Mouse (Mus musculus) mesoderm, embryonic 11.5 days (tissue): Measurements from ENCODE around the gene Olfr974.
"Not testable (repeated sequence)": the region's sequence is repeated elsewhere in the genome, so short reads cannot be mapped to it uniquely, and the experiment has no call there.

Experiments
- DNase-seq: peaks from one replicate; pipeline ENCODE4 v3.0.0-alpha.2; 2012; ENCODE audit warnings: low read depth, low spot score

The Olfr974 gene

DNA sequence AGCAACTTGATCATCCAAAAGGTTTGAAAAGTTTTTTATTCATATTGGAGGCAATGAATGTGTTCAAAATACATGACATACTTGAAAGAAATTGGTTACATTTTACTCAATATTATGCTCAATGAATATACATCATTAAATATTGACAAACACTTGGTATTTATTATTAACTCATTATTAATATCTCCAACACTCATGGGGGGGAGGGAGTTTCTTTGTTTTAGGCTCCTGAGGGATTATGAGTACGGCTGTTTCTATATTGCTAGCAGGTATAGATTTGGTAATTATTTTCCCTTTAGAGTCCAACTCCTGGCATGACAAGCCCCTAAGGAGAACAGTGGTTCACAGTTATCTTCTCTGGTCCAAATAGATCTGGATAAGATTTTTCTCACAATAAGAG lies at the start of gene Olfr974:
Gene Olfr974 (plus strand): TSS at position 301 of the 400 bp plus-strand sequence.
- DNase-seq: no peak

DNA sequence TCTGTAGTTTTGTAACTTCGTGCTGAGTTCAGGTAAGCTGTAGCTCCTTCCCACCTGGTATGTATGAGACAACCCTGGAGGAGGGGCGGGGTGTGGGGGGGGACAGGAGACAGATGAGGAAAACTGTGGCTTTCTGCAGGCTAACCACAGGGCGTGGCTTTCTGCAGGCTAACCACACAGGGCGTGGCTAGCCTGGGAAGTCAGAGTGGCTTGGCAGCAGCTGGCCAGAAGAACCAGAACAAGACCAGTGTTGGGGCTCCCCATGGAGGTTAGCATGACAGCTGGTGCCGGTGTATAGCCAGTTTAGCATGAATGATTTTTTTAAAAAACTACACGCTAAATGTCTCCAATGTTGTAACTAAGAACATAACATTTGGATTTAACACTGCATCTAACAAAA lies 32.2 kb upstream of the Olfr974 start:
- no peak for DNase-seq

DNA sequence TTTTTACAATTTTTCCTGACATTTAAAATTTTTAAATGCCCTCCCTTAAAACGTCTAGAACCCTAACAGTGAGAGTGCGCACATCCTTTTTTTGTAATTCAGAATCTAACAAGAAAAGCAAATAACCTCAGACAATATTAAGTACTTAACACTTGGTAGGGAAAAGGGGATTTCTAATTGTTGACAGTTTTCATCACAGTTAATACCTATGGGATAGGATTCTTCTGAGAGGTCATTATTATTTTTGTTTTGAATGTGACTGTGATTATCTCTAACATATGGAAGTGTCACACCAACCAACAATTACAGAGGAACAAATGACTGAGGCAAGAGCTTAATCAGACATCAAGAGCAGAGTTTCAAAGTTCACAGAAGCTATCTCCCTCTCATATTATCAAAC lies 30.3 kb upstream of the Olfr974 start, which contains the start of gene Olfr229:
Gene Olfr229 (plus strand): TSS at position 301 of the 400 bp plus-strand sequence.
- DNase-seq: no peak

DNA sequence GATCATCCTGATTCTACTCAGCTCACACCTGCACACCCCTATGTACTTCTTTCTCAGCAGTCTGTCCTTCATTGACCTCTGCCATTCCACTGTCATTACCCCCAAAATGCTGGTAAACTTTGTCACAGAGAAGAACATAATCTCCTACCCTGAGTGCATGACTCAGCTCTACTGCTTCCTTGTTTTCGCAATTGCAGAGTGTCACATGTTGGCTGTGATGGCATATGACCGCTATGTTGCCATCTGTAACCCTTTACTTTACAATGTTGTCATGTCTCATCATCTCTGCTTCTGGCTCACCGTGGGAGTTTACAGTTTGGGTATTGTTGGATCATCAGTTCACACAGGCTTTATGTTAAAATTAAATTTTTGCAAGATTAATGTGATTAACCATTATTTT lies 27.4 kb upstream of the Olfr974 start:
- no peak for DNase-seq

DNA sequence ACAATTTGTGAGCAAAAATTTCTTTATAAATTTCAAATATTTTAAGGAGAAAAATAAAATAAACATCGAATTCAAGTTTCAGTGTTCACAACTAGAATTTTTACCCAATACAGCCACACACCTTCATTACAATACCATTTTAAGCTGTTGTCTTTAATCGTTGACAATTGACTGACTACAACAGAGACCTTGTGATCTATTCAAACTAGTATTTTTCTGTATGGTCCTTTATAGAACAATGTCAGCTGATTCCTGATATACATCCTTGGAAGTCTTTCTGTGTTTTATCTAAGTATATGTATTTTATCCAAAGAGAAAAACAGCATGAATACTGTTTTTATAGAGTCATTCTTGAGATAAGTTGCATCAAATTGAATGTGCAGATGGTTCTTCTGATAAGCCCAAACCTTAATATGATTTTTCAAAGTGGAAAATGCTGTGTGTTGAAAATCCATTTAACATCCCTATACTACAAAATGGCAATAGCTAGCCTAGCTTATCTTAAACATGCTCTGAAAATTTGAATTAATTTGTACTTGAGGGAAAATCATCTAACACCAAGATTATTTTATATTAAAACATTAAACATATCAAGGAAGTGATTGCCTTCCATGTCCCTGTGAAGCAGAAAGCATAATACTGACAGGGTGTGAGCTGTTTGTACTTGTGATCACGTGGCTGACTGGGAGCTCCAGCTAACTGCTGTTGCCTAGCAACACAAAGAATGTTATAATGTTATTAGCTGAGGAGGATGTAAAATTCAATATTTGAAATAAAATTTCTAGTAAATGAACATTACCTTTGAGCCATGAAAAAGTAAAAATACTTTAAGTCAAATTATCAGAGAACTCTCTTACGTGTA lies 9.1 kb upstream of the Olfr974 start:
- not testable (repeated sequence) for DNase-seq

DNA sequence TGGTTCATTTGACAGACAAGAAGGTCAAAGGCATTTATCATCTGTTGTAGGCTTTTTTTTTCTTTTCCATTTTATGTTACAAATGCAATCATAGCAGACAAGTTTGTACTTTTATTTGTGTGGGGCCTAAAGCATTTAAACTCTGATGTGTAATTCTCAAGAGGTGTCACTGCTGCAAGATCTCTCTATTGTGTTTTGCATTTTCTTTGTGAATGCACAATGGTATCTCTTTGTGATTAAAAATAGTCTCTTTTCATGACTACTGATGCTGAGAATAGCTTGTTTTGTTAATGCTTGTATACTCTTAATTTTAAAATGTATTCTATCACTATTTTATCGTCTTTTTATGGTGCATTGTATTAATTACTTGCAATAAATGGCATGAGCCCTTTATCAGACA lies 8.5 kb upstream of the Olfr974 start:
- not testable (repeated sequence) for DNase-seq

DNA sequence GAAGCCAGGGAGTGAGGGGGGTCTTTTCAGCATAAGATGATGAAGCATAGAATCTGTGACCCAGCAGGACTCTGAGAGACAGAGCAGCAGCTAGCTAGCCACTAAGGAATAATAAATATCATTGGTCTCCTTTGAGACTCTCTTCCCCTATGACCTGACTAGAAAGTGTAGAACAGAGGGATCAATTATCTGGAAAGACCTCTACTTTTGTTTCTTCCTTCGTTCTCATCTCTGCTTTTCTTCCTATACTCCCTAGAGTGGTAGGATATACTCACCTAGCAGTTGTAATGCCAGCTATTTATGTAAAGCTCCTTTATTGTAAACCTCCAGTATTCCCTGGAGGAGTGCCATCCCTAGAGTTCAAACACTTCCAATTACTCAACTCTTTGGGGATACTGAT lies 14.6 kb downstream of the Olfr974 start, which contains the start of gene Olfr975:
Gene Olfr975 (minus strand): TSS at position 101 of the 400 bp plus-strand sequence.
- no peak for DNase-seq

DNA sequence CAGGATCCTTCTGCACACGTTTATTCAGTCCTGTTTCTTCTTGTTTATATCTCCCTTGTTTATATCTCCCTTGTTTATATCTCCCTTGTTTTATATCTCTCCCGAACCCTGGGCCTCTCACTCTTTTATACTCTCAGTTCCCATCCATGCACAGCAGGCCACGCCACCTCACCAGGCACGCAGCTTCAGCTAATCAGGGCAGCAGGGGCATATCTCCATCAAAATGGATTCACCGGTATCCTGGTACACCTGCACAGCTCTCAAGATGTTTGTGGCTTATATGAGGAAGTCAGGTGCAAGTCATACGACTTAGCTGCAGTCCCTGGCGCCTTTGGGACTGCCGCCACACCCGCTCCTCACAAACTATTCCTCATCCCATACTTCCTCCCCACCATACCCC lies 23.7 kb downstream of the Olfr974 start, which contains the start of gene Olfr976:
Gene Olfr976 (minus strand): TSS at position 101 of the 400 bp plus-strand sequence.
- DNase-seq: not testable (repeated sequence)

DNA sequence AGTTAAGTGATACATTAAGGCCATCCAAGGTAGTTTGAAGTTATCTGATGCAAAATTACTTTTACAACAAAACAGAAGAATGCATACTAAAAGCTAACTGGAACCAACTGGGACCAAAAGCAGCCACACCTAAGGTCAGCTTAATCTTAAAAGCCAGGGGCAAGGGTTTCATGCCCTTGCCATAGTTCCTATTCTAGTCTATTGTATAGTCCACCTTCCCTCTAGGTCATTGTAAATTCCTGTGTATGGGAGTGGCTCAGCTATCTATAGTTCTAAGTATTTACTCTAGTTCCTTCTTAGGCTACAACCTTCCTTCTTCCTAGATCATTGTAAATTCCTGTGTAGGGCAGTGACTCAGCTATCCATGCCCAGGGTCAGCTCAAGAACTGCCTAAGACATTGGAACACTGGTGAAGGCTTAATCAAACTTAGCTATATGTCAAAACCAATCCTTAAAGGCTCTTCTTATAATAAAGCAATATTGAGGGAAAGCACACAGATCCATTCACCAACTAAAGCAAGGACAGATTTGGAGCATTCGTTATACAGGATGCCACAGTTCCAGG lies 39.4 kb downstream of the Olfr974 start:
- DNase-seq: not testable (repeated sequence)

DNA sequence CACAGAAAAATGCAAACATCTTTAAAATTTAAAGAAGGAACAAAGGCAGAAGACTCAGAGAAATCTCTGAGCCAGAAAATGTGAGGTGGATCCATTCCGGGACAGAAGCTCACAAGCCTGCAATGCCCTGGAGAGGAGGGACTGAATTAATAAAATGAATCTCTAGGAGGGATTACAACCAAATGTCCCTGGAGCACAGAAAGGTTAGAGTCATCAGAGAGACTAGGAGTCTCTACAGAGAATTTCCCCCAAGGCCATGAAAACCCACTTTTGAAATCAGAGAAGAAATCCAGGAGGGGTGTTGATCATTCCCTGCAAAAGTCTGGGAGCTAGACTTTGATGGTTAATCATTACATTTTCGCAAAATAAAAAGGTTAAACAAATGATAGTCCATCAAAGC lies 54.5 kb downstream of the Olfr974 start, which contains the start of gene Olfr978:
Gene Olfr978 (plus strand): TSS at position 301 of the 400 bp plus-strand sequence.
- DNase-seq: no peak
